Mouse (Mus musculus): ENCODE results near the gene Bcap29. TPM values are rescaled to one million over a fixed set of nuclear protein-coding genes. Genes with fewer than 3 reads are reported as not detected.
A peak's percentile ranks its signal among the peaks of the same experiment; 100 is the strongest.
"Not testable (repeated sequence)": the region's sequence is repeated elsewhere in the genome, so short reads cannot be mapped to it uniquely, and the experiment has no call there.

Gene Bcap29
- polyA plus RNA-seq, 1 experiment from 2014 or later, result 33.1 TPM

GRCm38 (mm10) chr12:31574506-31574905 is 60.0 kb downstream of the Bcap29 start:
- no peak overlapping the region for H3K27ac ChIP-seq
- H3K27me3 ChIP-seq, result no peaks in the 10 kb centered on the region
- no peaks in the 10 kb centered on the region for H3K9me3 ChIP-seq
- no peak for ATAC-seq (ENCODE audit: low FRiP score, low read depth)
- no peaks in the 10 kb centered on the region for H3K36me3 ChIP-seq
- H3K4me2 ChIP-seq (replicated peaks), result no peak overlapping the region
- H3K4me1 ChIP-seq, result no peaks in the 10 kb centered on the region
- no peak overlapping the region for H3K4me3 ChIP-seq
- 89% methylated on average over 5 of the region's 5 CpGs for WGBS
- no peak overlapping the region for H3K9ac ChIP-seq

- Histone ChIP-seq H3K27me3 (no peaks in the 10 kb centered on the region), H3K27ac (no peak overlapping the region), H3K4me3 (no peak overlapping the region), H3K9me3 (no peaks in the 10 kb centered on the region), H3K9ac (no peak overlapping the region), H3K36me3 (no peaks in the 10 kb centered on the region), H3K4me1 (peaks cover 10% of the 10 kb centered on the region; the same call in 1 of the 2 replicates), H3K4me2 (replicated peaks) (no peak overlapping the region)
- no peak for ATAC-seq (ENCODE audit: low FRiP score, low read depth)
- 45% methylated on average over 2 of the region's 2 CpGs for WGBS
Observed at GRCm38 (mm10) chr12:31569784-31570183, 64.7 kb downstream of the Bcap29 start.

GRCm38 (mm10) chr12:31568661-31569060 is 65.8 kb downstream of the Bcap29 start:
- H3K27me3 ChIP-seq, result peaks cover 8% of the 10 kb centered on the region; the same call in 1 of the 2 replicates
- H3K27ac ChIP-seq, result no peak overlapping the region
- no peak for ATAC-seq (ENCODE audit: low FRiP score, low read depth)
- no peak overlapping the region for H3K4me2 ChIP-seq (replicated peaks)
- H3K9me3 ChIP-seq, result no peaks in the 10 kb centered on the region
- no peaks in the 10 kb centered on the region for H3K36me3 ChIP-seq
- H3K4me3 ChIP-seq, result no peak overlapping the region
- H3K9ac ChIP-seq, result no peak overlapping the region
- peaks cover 10% of the 10 kb centered on the region; the same call in 1 of the 2 replicates for H3K4me1 ChIP-seq

GRCm38 (mm10) chr12:31567535-31567934 is 66.9 kb downstream of the Bcap29 start:
- peaks cover 16% of the 10 kb centered on the region for H3K27me3 ChIP-seq
- H3K27ac ChIP-seq, H3K9me3 ChIP-seq, H3K36me3 ChIP-seq: not testable (repeated sequence)
- H3K4me2 ChIP-seq (replicated peaks), result peak overlapping the region; percentile 62
- peak; percentile 61; the same call in 1 of the 2 replicates for ATAC-seq (ENCODE audit: low FRiP score, low read depth)
- 18% methylated on average over 10 of the region's 10 CpGs for WGBS
- peak overlapping the region; percentile 28 for H3K4me3 ChIP-seq
- H3K9ac ChIP-seq, result peak overlapping the region; percentile 31; the same call in 1 of the 2 replicates
- peaks cover 10% of the 10 kb centered on the region; the same call in 1 of the 2 replicates for H3K4me1 ChIP-seq

- ATAC-seq (ENCODE audit: low FRiP score, low read depth), result no peak
- H3K36me3 ChIP-seq, result no peaks in the 10 kb centered on the region
- no peak overlapping the region for H3K4me3 ChIP-seq
- H3K27ac ChIP-seq, result no peak overlapping the region
- H3K4me1 ChIP-seq, result peaks cover 11% of the 10 kb centered on the region
- WGBS, result 77% methylated on average over 5 of the region's 5 CpGs
- H3K9ac ChIP-seq, result no peak overlapping the region
- H3K9me3 ChIP-seq, result no peaks in the 10 kb centered on the region
- no peak overlapping the region for H3K4me2 ChIP-seq (replicated peaks)
- H3K27me3 ChIP-seq, result peaks cover 80% of the 10 kb centered on the region
Observed at GRCm38 (mm10) chr12:31560712-31561111, 73.7 kb downstream of the Bcap29 start.

- Histone ChIP-seq H3K9ac (no peak overlapping the region), H3K4me1 (peaks cover 11% of the 10 kb centered on the region), H3K4me3 (peak overlapping the region; percentile 45), H3K27ac (no peak overlapping the region), H3K4me2 (replicated peaks) (peak overlapping the region; percentile 80), H3K36me3 (no peaks in the 10 kb centered on the region), H3K27me3 (peaks cover 85% of the 10 kb centered on the region), H3K9me3 (no peaks in the 10 kb centered on the region)
- WGBS, result 19% methylated on average over 5 of the region's 5 CpGs
- ATAC-seq (ENCODE audit: low FRiP score, low read depth), result no peak
Observed at GRCm38 (mm10) chr12:31560002-31560401, 74.5 kb downstream of the Bcap29 start.

GRCm38 (mm10) chr12:31554371-31554770 is 80.1 kb downstream of the Bcap29 start:
- peaks cover 16% of the 10 kb centered on the region for H3K4me1 ChIP-seq
- 46% methylated on average over 1 of the region's 1 CpGs for WGBS
- no peak for ATAC-seq (ENCODE audit: low FRiP score, low read depth)
- H3K4me2 ChIP-seq (replicated peaks), result no peak overlapping the region
- H3K9me3 ChIP-seq, result no peaks in the 10 kb centered on the region
- no peak overlapping the region for H3K27ac ChIP-seq
- no peaks in the 10 kb centered on the region for H3K36me3 ChIP-seq
- peaks cover 68% of the 10 kb centered on the region for H3K27me3 ChIP-seq
- H3K4me3 ChIP-seq, result no peak overlapping the region
- H3K9ac ChIP-seq, result no peak overlapping the region

GRCm38 (mm10) chr12:31551252-31551651 is 83.2 kb downstream of the Bcap29 start:
- H3K9me3 ChIP-seq, result no peaks in the 10 kb centered on the region
- ATAC-seq (ENCODE audit: low FRiP score, low read depth), result no peak
- H3K4me1 ChIP-seq, result peaks cover 10% of the 10 kb centered on the region
- 82% methylated on average over 1 of the region's 1 CpGs for WGBS
- no peak overlapping the region for H3K4me2 ChIP-seq (replicated peaks)
- H3K27ac ChIP-seq, result no peak overlapping the region
- H3K27me3 ChIP-seq, result peaks cover 48% of the 10 kb centered on the region
- no peak overlapping the region for H3K4me3 ChIP-seq
- no peaks in the 10 kb centered on the region for H3K36me3 ChIP-seq
- H3K9ac ChIP-seq, result no peak overlapping the region

GRCm38 (mm10) chr12:31546061-31546460 is 88.4 kb downstream of the Bcap29 start:
- Histone ChIP-seq H3K4me2 (replicated peaks) (no peak overlapping the region), H3K27me3 (peaks cover 11% of the 10 kb centered on the region; the same call in 1 of the 2 replicates), H3K4me1 (peaks cover 15% of the 10 kb centered on the region; the same call in 1 of the 2 replicates), H3K9ac (no peak overlapping the region), H3K9me3 (no peaks in the 10 kb centered on the region), H3K36me3 (no peaks in the 10 kb centered on the region), H3K4me3 (no peak overlapping the region), H3K27ac (no peak overlapping the region)
- ATAC-seq (ENCODE audit: low FRiP score, low read depth), result no peak
- 50% methylated on average over 1 of the region's 1 CpGs for WGBS

GRCm38 (mm10) chr12:31545219-31545618 is 89.2 kb downstream of the Bcap29 start:
- 18% methylated on average over 2 of the region's 2 CpGs for WGBS
- H3K4me1 ChIP-seq, result peaks cover 13% of the 10 kb centered on the region; the same call in 1 of the 2 replicates
- H3K4me3 ChIP-seq, result no peak overlapping the region
- H3K27ac ChIP-seq, result no peak overlapping the region
- ATAC-seq (ENCODE audit: low FRiP score, low read depth), result no peak
- peaks cover 11% of the 10 kb centered on the region; the same call in 1 of the 2 replicates for H3K27me3 ChIP-seq
- H3K9ac ChIP-seq, result no peak overlapping the region
- no peaks in the 10 kb centered on the region for H3K9me3 ChIP-seq
- H3K36me3 ChIP-seq, result no peaks in the 10 kb centered on the region
- H3K4me2 ChIP-seq (replicated peaks), result no peak overlapping the region

- ATAC-seq (ENCODE audit: low FRiP score, low read depth), result no peak
- Histone ChIP-seq H3K9me3 (no peaks in the 10 kb centered on the region), H3K36me3 (no peaks in the 10 kb centered on the region), H3K27ac (no peak overlapping the region), H3K27me3 (no peaks in the 10 kb centered on the region; the same call in 1 of the 2 replicates), H3K4me3 (no peak overlapping the region), H3K4me1 (peaks cover 13% of the 10 kb centered on the region; the same call in 1 of the 2 replicates), H3K9ac (no peak overlapping the region), H3K4me2 (replicated peaks) (no peak overlapping the region)
- WGBS, result 67% methylated on average over 5 of the region's 5 CpGs
Observed at GRCm38 (mm10) chr12:31541541-31541940, 92.9 kb downstream of the Bcap29 start.
